Mouse (Mus musculus) spleen, postnatal 4 days (tissue): Measurements from ENCODE around the gene Nle1.
A peak's percentile ranks its signal among the peaks of the same experiment; 100 is the strongest.
"Not testable (repeated sequence)": the region's sequence is repeated elsewhere in the genome, so short reads cannot be mapped to it uniquely, and the experiment has no call there.

Experiments
- DNase-seq, 2 experiments: peaks; one replicate each; pipeline ENCODE4 v3.0.0; 2022; ENCODE audit warnings: low spot score in 2 of 2

Gene Nle1

DNA sequence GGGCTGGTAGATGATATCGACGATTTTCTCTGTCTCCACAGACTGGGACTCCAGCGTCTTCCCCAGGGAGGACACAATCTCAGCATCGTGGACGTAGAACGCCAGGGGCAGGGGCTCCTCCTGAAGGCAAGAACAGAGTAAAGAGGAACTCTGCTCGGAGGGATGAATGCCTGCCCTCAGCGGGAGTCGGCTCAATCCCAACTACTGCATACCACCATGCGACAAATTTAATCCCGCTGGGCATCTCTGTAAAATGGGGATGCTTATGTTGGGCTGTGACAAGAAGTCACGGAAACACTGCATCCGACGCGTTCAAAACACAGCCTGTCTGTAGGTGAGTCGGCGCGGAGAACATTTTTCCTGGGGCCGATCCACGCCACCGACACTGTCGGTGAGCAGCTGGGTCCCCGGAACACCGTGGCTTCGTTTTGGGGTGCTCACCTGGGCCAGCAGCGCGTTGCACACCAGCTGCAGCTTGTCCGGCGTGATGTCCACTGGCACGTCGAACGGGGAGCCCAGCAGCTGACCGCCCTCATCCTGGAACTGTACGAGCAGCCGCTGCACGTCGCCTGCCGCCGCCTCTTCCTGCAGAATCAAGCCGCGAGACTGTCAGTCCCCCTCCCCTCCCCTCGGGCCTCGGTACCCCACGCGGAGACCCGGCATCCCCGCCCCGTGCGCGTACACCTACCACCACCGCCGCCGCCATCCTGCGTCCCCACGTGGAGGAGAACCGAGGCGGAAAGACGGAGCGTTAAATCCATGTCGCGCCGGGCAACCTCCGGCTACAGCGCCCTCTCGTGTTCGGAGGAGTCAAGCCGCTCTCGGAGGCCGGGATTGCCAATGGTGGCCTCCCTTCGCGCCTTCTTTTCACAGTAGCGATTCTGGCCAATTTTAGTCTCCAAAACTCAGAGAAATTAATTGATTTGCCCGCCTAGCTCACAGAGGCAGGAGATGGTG, at the start of gene Nle1:
TSS of gene Nle1 (minus strand) at position 761 of the 957 bp plus-strand sequence.
- peak; percentile 94 to 99 for DNase-seq

DNA sequence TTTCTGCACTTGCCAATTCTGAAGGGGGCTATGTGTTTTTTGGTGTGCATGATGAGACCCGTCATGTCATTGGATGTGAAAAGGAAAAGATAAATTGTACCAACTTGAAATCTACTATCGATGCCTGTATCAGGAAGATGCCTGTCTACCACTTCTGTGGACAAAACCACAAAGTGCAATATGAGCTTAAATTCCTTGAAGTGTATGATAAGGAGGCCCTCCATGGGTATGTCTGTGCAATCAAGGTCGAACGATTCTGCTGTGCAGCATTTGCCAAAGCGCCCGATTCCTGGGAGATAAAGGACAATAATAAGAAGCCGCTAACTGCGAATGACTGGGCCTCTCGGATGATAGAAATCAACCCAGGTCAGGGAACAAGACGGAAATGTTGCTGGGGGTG, 48.7 kb upstream of the Nle1 start:
- DNase-seq, result no peak

DNA sequence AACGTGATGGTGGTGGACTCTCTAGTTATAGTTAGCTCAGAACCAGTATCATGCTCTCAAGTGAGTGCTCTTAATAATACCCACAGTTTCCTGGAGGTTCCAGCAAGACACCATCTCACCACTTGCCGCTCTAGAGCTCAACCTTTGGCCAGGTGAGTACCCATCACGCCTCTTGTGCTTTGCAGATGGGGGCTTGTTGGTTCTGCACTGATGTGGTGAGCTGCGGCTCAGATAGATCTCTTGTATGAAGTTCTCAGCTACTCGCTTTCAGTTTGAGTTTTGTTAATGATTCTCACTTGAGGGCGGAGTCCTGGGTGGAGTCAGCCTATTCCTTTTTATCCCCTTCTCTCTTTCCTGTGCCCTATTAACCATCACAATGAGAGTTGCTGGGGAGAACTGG, 46.4 kb upstream of the Nle1 start:
- DNase-seq, result no peak

DNA sequence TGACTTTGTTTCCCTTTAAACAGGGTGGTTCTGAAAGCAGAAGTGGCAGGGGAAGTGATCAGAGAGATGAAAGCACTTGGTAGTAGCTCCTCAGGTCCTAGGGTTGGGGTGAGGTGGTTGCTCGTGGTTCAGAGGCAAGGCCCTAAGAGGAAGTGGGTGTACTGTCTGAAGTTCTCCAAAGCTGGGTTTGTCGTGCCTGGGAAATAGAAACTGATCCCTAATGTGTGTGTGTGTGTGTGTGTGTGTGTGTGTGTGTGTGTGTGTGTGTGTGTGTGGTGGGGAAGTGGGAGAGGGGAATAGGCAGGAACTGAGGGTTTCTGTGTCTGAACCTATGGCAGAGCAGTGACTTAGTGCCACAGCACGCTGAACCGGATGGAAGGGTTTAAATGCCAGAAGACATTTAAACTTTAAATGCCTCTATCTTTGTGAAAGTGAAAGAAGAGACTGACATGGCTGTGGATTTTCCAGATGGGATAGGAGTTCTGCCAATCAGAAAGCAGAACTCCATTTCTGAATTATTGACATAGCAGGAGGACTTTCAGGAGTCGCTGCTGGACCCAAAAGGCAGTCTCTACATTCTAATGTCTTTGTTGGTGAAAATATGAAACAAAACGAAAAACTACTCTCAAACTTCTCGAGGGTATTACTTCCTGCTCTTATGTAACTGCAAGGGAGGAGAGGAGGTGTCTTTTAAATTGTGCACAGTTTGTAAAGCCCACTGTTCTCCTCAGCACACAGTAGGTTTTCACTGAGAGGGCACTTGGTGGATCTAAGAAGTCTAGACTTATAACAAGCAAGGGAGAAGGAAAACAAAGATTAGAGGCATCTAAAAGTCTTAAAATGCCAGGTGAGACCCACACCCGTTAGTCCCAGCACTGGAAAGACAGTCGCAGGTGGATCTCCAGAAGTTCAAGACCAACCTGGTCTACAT, 44.7 kb upstream of the Nle1 start:
- peak in 1 of 2 experiments; percentile 27 for DNase-seq

DNA sequence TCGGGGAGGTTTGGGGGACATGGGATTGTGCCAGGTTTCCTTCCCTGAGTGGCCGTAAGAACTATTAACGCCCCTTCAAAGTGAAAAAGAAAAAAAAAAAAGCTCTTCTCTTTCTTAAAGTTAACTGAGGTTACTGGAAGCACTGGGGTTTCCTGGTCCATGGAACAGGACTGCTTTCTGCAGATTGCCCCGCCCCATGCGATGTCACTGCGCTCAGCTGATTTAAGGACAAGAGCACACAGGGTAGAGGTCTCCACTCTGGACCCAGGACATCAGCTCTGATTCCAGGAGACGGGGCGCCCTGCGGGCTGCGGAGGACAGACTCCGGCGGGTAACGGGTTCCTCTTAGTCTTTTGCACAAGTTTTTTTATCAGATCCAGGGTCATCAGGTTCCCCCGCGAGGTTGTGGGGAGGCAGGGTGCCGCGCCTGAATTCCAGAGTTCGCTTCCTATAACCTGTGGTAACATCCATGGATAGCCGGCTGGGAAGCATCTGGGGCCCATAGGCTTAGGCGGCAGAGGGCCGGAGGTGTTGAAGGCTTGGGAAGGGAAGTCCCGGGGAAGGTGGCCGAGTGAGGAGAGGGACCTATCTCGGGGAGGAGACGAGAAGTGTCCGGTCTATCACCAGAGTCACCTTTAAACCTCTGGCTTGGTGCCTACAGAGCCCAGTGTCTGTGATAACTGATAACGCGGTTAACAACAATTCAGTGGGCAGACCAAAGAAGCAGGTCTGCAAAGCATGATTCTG, 43.8 kb upstream of the Nle1 start:
- DNase-seq, result no peak

DNA sequence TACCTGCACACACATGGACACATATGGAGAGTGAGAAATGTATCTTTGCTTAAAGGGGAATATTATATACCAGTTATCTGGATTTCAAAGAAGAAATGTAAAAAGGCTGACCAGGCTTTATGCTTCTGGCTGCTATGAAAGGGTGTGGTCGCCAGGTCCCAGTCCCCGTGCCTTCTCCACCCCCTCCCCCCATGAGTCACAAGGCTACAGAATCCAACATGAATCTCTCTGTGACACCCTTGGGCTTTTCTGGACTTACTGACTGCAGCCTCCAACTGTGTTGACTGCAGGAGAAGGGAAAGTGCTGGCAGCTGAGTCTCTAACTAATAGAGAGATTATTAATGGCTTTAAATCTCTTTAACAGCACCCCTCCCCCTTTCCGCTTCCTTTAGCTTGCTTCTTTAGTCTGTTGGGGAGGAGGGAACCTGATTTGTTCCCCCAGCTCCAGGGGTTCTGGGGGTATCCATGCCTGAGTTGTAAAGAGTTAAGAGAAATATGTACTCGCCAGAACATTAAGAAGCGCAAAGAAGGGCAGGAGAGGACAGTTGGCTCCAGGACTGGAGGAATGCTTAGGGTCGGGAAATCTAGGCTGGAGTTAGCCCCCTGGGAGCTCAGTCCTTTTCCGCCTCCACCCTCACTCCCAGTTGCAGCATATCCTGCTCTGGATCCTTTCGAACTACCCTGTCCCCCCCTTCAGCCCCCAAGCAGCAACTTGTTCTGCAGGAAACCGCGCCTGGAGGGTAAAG, 42.7 kb upstream of the Nle1 start, which contains the start of gene Slfn5:
TSS of gene Slfn5 (plus strand) at position 614 of the 746 bp plus-strand sequence.
- DNase-seq, result no peak

DNA sequence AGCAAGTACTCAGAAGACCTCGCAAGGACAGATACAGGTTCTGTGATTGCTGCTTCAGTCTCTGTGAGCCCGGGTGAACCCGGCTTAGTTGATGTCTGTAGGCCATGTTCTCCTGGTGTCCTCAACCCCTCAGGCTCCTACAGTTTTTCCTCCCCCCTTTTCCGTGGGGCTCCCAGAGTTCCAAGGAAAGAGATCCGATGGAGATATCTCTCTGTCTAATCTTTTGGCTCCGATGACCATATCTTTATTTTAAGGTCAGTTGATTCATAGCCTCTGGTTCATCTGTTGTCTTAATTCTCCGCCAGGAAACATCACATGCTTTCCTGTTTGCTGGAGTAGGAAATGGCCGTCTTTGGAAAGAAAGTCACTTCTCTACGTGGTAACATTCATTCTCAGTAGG, 40.8 kb upstream of the Nle1 start:
- no peak for DNase-seq

DNA sequence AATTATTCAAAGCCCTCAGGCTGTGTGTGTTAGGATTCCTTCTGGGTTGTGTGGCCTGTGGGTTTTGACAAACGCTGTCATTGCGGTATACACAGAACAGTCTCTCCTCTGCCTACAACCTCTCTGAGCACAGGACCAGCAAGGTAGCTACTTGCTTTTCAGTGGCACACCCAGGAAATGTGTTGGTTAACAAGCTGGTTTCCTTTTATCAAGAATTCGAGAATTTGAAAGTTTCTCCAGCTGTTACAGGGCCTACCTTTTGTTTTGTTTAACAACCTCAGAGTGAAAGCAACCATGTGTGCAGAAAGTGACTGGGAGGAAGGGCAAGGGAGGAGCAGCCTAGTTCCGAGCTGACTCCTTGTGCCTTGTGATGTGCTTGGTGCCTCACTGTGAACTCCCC, 39.2 kb upstream of the Nle1 start:
- DNase-seq, result no peak

DNA sequence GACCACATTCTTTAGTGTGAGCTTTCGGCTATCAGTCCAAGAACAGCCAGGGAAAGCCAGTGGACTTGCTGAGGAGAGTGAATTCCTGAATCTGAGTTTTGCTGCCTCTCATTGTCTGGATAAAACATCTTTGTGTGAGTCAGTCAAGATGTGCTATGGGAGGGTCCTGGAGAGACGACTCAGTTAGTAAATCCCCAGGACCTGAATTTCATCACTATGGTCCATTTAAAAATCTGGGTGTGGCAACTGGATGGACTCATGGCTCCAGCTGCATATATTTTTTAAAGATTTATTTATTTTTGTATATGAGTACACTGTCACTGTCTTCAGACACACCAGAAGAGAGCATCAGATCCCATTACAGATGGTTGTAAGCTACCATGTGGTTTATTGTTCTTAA, 37.4 kb upstream of the Nle1 start:
- DNase-seq, result no peak

DNA sequence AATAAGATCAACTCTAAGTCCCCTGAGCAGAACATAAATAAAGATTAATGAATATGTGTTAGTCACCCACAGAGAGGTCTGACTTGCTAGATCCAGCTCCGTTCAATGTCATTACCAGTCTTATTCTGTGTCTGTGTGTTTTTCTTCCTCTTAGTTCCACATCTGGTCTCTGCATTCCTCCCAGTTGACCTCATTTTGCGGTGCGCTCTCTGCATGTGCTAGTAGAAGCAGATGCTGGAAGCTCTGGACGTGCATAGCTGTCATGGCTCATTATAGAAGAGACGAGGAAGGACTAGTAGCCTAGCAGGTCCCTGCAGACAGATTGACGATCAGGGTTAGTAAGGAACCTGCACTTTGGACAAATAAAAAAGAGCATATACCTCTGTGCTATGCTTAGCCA, 35.1 kb upstream of the Nle1 start:
- no peak for DNase-seq

DNA sequence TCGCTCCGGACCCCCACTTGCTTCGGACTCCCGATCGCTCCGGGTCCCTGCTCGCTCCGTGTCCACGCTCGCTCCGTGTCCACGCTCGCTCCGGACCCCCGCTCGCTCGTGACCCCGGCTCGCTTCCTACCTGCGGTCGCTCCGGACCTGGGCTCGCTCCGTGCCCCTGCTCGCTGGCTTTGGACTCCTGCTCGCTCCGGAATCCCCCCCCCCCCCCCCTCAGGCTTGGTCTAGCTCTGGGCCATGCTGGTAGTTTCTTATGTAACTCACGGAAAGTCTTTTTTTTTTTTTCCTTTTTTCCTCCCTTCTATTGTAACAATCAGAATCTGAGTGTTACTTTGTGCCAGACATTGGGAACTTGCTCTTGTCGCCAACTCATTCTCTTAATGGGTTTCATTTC, 25.0 kb upstream of the Nle1 start:
- no peak for DNase-seq

DNA sequence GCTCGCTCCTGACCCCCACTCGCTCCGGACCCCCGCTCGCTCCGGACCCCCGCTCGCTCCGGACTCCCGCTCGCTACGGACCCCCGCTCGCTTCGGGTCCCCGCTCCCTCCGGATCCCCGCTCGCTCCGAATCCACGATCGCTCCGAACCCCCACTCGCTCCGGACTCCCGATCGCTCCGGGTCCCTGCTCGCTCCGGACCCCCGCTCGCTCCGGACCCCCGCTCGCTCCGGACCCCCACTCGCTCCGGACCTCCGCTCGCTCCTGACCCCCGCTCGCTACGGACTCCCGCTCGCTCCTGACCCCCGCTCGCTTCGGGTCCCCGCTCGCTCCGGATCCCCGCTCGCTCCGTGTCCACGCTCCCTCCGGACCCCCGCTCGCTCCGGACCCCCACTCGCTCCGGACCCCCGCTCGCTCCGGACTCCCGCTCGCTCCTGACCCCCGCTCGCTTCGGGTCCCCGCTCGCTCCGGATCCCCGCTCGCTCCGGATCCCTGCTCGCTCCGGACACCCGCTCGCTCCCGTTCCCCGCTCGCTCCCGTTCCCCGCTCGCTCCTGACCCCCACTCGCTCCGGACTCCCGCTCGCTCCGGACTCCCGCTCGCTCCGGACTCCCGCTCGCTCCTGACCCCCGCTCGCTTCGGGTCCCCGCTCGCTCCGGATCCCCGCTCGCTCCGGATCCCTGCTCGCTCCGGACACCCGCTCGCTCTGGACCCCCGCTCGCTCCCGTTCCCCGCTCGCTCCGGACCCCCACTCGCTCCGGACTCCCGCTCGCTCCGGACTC, 23.6 kb upstream of the Nle1 start:
- DNase-seq, result not testable (repeated sequence)

DNA sequence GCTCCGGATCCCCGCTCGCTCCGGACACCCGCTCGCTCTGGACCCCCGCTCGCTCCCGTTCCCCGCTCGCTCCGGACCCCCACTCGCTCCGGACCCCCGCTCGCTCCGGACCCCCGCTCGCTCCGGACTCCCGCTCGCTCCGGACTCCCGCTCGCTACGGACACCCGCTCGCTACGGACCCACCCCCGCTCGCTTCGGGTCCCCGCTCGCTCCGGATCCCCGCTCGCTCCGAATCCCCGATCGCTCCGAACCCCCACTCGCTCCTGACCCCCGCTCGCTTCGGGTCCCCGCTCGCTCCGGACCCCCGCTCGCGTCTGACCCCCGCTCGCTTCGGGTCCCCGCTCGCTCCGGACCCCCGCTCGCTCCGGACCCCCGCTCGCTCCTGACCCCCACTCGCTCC, 22.9 kb upstream of the Nle1 start:
- not testable (repeated sequence) for DNase-seq

DNA sequence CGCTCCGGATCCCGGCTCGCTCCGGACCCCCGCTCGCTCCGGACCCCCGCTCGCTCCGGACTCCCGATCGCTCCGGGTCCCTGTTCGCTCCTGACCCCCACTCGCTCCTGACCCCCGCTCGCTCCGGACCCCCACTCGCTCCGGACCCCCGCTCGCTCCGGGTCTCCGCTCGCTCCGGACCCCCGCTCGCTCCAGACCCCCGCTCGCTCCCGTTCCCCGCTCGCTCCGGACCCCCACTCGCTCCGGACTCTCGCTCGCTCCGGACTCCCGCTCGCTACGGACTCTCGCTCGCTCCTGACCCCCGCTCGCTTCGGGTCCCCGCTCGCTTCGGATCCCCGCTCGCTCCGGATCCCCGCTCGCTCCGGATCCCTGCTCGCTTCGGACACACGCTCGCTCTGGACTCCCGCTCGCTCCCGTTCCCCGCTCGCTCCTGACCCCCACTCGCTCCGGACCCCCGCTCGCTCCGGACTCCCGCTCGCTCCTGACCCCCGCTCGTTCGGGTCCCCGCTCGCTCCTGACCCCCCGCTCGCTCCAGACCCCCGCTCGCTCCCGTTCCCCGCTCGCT, 22.3 kb upstream of the Nle1 start:
- not testable (repeated sequence) for DNase-seq

DNA sequence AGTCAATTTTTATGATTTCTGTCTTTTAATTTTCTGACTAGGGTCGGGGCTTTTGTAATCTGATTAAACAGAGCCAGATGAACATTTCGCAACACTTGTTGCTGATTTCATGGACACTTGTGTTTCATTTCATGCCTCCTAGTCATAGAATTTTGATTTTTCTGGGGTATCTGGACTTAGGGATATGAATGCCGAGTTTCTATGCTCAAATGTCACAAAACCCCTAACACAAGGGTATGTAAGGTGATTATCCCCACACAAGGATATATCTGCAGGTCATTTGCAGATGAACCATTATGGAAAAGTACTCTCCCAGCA, 21.4 kb upstream of the Nle1 start:
- no peak for DNase-seq

DNA sequence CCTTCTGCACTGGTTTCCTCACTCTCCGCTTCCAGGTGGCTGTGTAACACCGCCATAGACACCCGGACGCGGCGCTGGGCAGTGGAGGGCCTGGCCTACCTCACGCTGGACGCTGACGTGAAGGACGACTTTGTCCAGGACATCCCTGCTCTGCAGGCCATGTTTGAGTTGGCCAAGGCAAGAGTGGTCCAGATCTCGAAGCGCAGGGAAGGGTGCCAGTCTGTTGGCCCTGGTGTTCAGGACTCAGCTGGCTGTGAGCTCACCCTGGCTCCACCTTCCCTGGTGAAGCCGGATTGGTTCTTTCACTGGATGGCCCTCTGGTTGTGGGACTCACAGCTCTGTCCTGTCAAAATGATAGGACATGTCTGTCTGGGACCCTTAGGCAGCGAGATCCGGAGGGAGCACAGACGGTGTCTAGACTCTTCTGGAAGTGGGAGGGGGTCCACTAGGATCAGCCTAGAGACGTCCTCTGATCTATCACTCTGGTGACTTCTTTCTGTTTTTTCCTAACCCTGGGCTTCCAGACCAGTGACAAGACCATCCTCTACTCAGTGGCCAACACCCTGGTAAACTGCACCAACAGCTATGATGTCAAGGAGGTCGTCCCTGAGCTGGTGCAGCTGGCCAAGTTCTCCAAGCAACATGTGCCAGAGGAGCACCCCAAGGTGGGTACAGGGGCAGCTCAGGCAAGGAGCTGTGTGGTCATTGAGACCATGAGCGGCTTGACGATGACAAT, 20.9 kb upstream of the Nle1 start:
- no peak for DNase-seq

DNA sequence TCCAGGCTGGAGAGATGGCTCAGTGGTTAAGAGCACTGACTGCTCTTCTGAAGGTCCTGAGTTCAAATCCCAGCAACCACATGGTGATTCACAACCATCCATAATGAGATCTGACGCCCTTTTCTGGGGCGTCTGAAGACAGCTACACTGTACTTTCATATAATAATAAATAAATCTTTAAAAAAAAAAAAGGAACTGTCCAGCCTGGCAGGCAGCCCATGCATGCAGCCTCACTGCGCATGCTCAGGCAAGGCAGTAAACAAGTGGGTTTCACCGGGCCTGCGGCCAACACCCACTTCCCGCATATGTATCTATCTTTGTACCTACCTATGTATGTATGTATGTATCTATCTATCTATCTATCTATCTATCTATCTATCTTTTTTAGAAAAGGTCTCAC, 15.7 kb upstream of the Nle1 start:
- DNase-seq, result not testable (repeated sequence)

DNA sequence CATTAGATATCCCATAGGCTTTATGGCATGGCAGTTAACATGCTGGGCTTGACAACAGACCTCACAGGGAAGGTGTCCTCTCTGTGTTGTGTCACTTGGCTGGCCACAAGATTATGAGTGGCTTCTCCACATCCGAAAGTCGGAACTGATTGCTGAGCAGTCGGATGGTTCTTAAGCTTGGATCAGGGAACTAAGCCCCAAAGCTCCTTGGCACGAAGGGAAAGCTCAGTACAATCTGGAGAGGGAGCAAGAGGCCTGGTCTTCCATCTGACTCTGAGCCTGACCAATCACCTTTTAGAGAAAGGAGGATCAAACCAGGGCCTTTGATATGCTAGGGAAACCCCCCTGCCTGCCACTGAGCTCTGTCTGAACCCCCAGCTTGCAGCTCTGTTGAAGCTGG, 13.5 kb upstream of the Nle1 start:
- DNase-seq, result no peak

DNA sequence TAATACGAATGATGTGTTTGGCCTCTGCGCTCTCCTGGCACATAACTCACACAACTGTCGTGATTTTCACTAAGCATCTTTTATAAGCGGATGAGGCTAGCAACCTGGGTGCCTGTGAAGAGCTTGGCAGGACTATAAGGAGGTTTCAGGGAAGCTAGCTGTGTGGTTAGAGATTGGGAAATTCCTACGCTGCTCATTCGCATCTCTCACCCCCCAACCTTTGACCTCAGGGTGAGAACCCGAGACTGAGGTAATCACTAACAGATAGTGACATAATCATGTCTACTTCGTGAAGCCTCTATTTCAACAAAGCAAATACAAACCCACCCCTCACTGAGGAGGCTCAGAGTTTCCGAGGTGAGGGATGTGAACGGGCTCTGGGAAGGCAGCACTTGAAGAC, 12.6 kb upstream of the Nle1 start:
- DNase-seq, result no peak
